Mouse (Mus musculus) midbrain, postnatal 0 days (tissue): ENCODE measurements around the gene Slc25a25. TPM values are rescaled to one million over a fixed set of nuclear protein-coding genes. Genes with fewer than 3 reads are reported as not detected.

Experiments
- ATAC-seq: fragments of 200-750 bp; cut with Nextera tagmentation; 2 replicates; pipeline ENCODE4 v1.8.0; 2017; ENCODE audit warnings: moderate number of reproducible peaks, mild to moderate bottlenecking, moderate TSS enrichment, moderate library complexity; ENCODE audit not compliant: low FRiP score
- DNase-seq: peaks from one replicate; pipeline ENCODE4 v3.0.0-alpha.2; 2015; ENCODE audit warnings: low spot score
- H3K27ac ChIP-seq: fragments of 300-500 bp; sonication (generic); 2 replicates; pipeline ENCODE4 v1.5.1; 2014; ENCODE audit warnings: low read depth, mild to moderate bottlenecking, low read length, mixed read lengths
- H3K27me3 ChIP-seq: fragments of 300-500 bp; sonication (generic); 2 replicates; pipeline ENCODE4 v1.6.1; 2014; ENCODE audit warnings: low read length, control low read depth, mixed read lengths; ENCODE audit not compliant: insufficient read depth
- H3K36me3 ChIP-seq: fragments of 300-500 bp; sonication (generic); 2 replicates; pipeline ENCODE4 v1.6.1; 2014; ENCODE audit warnings: low read length, control low read depth, mixed read lengths; ENCODE audit not compliant: insufficient read depth
- H3K4me1 ChIP-seq: fragments of 300-500 bp; sonication (generic); 2 replicates; pipeline ENCODE4 v1.6.1; 2014; ENCODE audit warnings: mild to moderate bottlenecking, control low read depth, antibody characterized with exemption, low read length, mixed read lengths; ENCODE audit not compliant: insufficient read depth
- H3K4me2 ChIP-seq: fragments of 300-500 bp; sonication (generic); 2 replicates; pipeline ENCODE4 v1.6.1; 2014; ENCODE audit warnings: low read depth, mild to moderate bottlenecking, low read length, mixed read lengths; ENCODE audit not compliant: poor library complexity, severe bottlenecking
- H3K4me3 ChIP-seq: fragments of 300-500 bp; sonication (generic); 2 replicates; pipeline ENCODE4 v1.5.1; 2014; ENCODE audit warnings: low read depth, mild to moderate bottlenecking, low read length, moderate library complexity
- H3K9ac ChIP-seq: fragments of 300-500 bp; sonication (generic); replicated peaks from 2 replicates; pipeline ENCODE4 v1.6.1; 2014; ENCODE audit warnings: mild to moderate bottlenecking, low read length, moderate library complexity, mixed read lengths; ENCODE audit not compliant: poor library complexity, severe bottlenecking
- H3K9me3 ChIP-seq: fragments of 300-500 bp; sonication (generic); 2 replicates; pipeline ENCODE4 v1.6.1; 2016; ENCODE audit warnings: low read length, control low read depth
- CTCF ChIP-seq: IDR thresholded peaks from 2 replicates; pipeline ENCODE4 v1.5.1; 2016; ENCODE audit warnings: antibody characterized with exemption, mild to moderate bottlenecking
- WGBS: fragments of 180-500 bp; shearing (Covaris S2); extraction: QIAGEN DNeasy Blood & Tissue Kit; methylation state at CpG from one replicate; pipeline ENCODE4 v1.1.7; 2014; 5-methylcytosine and 5-hydroxymethylcytosine counted together
- polyA plus RNA-seq: library from polyadenylated mRNA; unstranded; fragments of >200 nt; fragmentation: Nextera tagmentation; extraction: Ambion mirVana; gene quantifications from 2 replicates; pipeline ENCODE4 v1.2.1, GENCODE M21; 2015
- total RNA-seq: library from RNA; depleted of rRNA; stranded (reverse); fragments of >200 nt; gene quantifications from 2 replicates; pipeline ENCODE4 v1.2.3, GENCODE M21; 2014; rRNA removed

Slc25a25 gene
- total and polyA plus RNA-seq, 2 experiments from 2014 or later = 53.4 to 69.2 TPM

- Histone ChIP-seq H3K9ac (no peak overlapping the region), H3K27ac (no peak overlapping the region), H3K4me3 (no peak overlapping the region), H3K4me1 (peaks cover 4% of the 10 kb centered on the region; the same call in 1 of the 2 replicates), H3K4me2 (no peak overlapping the region), H3K27me3 (no peaks in the 10 kb centered on the region), H3K9me3 (no peaks in the 10 kb centered on the region), H3K36me3 (peaks cover 65% of the 10 kb centered on the region)
- no peak for TF ChIP-seq CTCF
- WGBS = 96% methylated on average over 10 of the region's 10 CpGs
- DNase-seq (no peak), ATAC-seq (no peak)
Observed at GRCm38 (mm10) chr2:32376963-32377362, 74.3 kb downstream of the Slc25a25 start.

- H3K36me3 ChIP-seq = peaks cover 80% of the 10 kb centered on the region
Observed at GRCm38 (mm10) chr2:32375317-32375940, 75.8 kb downstream of the Slc25a25 start.

GRCm38 (mm10) chr2:32374191-32374590 is 77.1 kb downstream of the Slc25a25 start:
- no peak overlapping the region for H3K4me3 ChIP-seq
- ATAC-seq (no peak), DNase-seq (no peak)
- no peak overlapping the region for H3K27ac ChIP-seq
- no peak for TF ChIP-seq CTCF
- WGBS = 93% methylated on average over 10 of the region's 10 CpGs
- H3K36me3 ChIP-seq = peaks cover 83% of the 10 kb centered on the region
- no peak overlapping the region for H3K4me2 ChIP-seq
- H3K4me1 ChIP-seq = no peaks in the 10 kb centered on the region
- H3K9me3 ChIP-seq = no peaks in the 10 kb centered on the region
- H3K27me3 ChIP-seq = no peaks in the 10 kb centered on the region
- H3K9ac ChIP-seq = no peak overlapping the region

More at GRCm38 (mm10) chr2:32375317-32375940, 75.8 kb downstream of the Slc25a25 start:
- no peak overlapping the region for H3K4me2 ChIP-seq
- no peaks in the 10 kb centered on the region for H3K27me3 ChIP-seq
- H3K9ac ChIP-seq = no peak overlapping the region
- no peak overlapping the region for H3K27ac ChIP-seq
- TF ChIP-seq CTCF = no peak
- H3K4me1 ChIP-seq = no peaks in the 10 kb centered on the region
- ATAC-seq (no peak), DNase-seq (no peak)
- 92% methylated on average over 13 of the region's 13 CpGs for WGBS
- no peak overlapping the region for H3K4me3 ChIP-seq
- H3K9me3 ChIP-seq = no peaks in the 10 kb centered on the region

GRCm38 (mm10) chr2:32367315-32367714 is 83.9 kb downstream of the Slc25a25 start:
- peaks cover 43% of the 10 kb centered on the region for H3K36me3 ChIP-seq
- ATAC-seq = no peak
- H3K9ac ChIP-seq = no peak overlapping the region
- H3K4me1 ChIP-seq = peaks cover 4% of the 10 kb centered on the region; the same call in 1 of the 2 replicates
- WGBS = 96% methylated on average over 5 of the region's 5 CpGs
- H3K4me2 ChIP-seq = no peak overlapping the region
- no peak for TF ChIP-seq CTCF
- H3K27ac ChIP-seq = no peak overlapping the region
- H3K4me3 ChIP-seq = no peak overlapping the region
- no peak for DNase-seq
- no peaks in the 10 kb centered on the region for H3K27me3 ChIP-seq
- no peaks in the 10 kb centered on the region for H3K9me3 ChIP-seq

Other genes with a start within 250 kb of the Slc25a25 start
- gene Pomt1, start 214.9 kb downstream of the Slc25a25 start, total RNA-seq = 48.6 and 48.9 TPM in 2 replicates
- 21.5 and 23.5 TPM in 2 replicates for gene Pomt1, start 214.9 kb downstream of the Slc25a25 start, polyA plus RNA-seq
- 138 and 142 TPM in 2 replicates for gene Uck1, start 191.3 kb downstream of the Slc25a25 start, total RNA-seq
- gene Uck1, start 191.3 kb downstream of the Slc25a25 start, polyA plus RNA-seq = 110 and 121 TPM in 2 replicates
- gene Golga2, start 164.1 kb downstream of the Slc25a25 start, total RNA-seq = 57.4 and 68.8 TPM in 2 replicates
- gene Golga2, start 164.1 kb downstream of the Slc25a25 start, polyA plus RNA-seq = 27.7 and 30.1 TPM in 2 replicates
- 292 and 375 TPM in 2 replicates for gene Swi5, start 163.4 kb downstream of the Slc25a25 start, total RNA-seq
- gene Swi5, start 163.4 kb downstream of the Slc25a25 start, polyA plus RNA-seq = 463 and 486 TPM in 2 replicates
- gene Ciz1, start 99.1 kb downstream of the Slc25a25 start, total RNA-seq = 63.7 and 81.8 TPM in 2 replicates
- gene Ciz1, start 99.1 kb downstream of the Slc25a25 start, polyA plus RNA-seq = 47.3 and 48.8 TPM in 2 replicates
- gene Dnm1, start 98.1 kb downstream of the Slc25a25 start, total RNA-seq = 170 and 186 TPM in 2 replicates
- 105 and 107 TPM in 2 replicates for gene Dnm1, start 98.1 kb downstream of the Slc25a25 start, polyA plus RNA-seq
- 336 and 450 TPM in 2 replicates for gene 1110008P14Rik, start 69.5 kb downstream of the Slc25a25 start, total RNA-seq
- gene 1110008P14Rik, start 69.5 kb downstream of the Slc25a25 start, polyA plus RNA-seq = 198 and 224 TPM in 2 replicates
- gene Lcn2, start 63.2 kb downstream of the Slc25a25 start, total RNA-seq = 0.57 TPM in 1 of 2 replicates, not detected in the other
- 0.35 and 0.44 TPM in 2 replicates for gene Lcn2, start 63.2 kb downstream of the Slc25a25 start, polyA plus RNA-seq
- gene Ptges2, start 55.5 kb downstream of the Slc25a25 start, total RNA-seq = 33.3 and 41.1 TPM in 2 replicates
- 56.2 and 62.3 TPM in 2 replicates for gene Ptges2, start 55.5 kb downstream of the Slc25a25 start, polyA plus RNA-seq
- gene Naif1, start 988 bp downstream of the Slc25a25 start, total RNA-seq = 2.4 and 3.2 TPM in 2 replicates
- 3.0 and 3.2 TPM in 2 replicates for gene Naif1, start 988 bp downstream of the Slc25a25 start, polyA plus RNA-seq
- 21.5 and 24.4 TPM in 2 replicates for gene Fam102a, start 83.9 kb upstream of the Slc25a25 start, total RNA-seq
- gene Fam102a, start 83.9 kb upstream of the Slc25a25 start, polyA plus RNA-seq = 6.8 and 7.2 TPM in 2 replicates
- 70.0 and 73.3 TPM in 2 replicates for gene Dpm2, start 119.4 kb upstream of the Slc25a25 start, total RNA-seq
- 135 and 143 TPM in 2 replicates for gene Dpm2, start 119.4 kb upstream of the Slc25a25 start, polyA plus RNA-seq
- 19.3 and 20.0 TPM in 2 replicates for gene Pip5kl1, start 123.4 kb upstream of the Slc25a25 start, total RNA-seq
- 16.5 and 26.5 TPM in 2 replicates for gene Pip5kl1, start 123.4 kb upstream of the Slc25a25 start, polyA plus RNA-seq
- gene 9430097D07Rik, start 124.2 kb upstream of the Slc25a25 start, total RNA-seq = 0.16 and 0.33 TPM in 2 replicates
- 0.69 and 0.82 TPM in 2 replicates for gene 9430097D07Rik, start 124.2 kb upstream of the Slc25a25 start, polyA plus RNA-seq
- 50.9 and 51.1 TPM in 2 replicates for gene St6galnac4, start 135.7 kb upstream of the Slc25a25 start, total RNA-seq
- 38.0 and 38.6 TPM in 2 replicates for gene St6galnac4, start 135.7 kb upstream of the Slc25a25 start, polyA plus RNA-seq
- 113 and 166 TPM in 2 replicates for gene St6galnac6, start 148.3 kb upstream of the Slc25a25 start, total RNA-seq
- 42.1 and 45.2 TPM in 2 replicates for gene St6galnac6, start 148.3 kb upstream of the Slc25a25 start, polyA plus RNA-seq
- 99.6 and 107 TPM in 2 replicates for gene Ak1, start 170.3 kb upstream of the Slc25a25 start, total RNA-seq
- 114 and 133 TPM in 2 replicates for gene Ak1, start 170.3 kb upstream of the Slc25a25 start, polyA plus RNA-seq
- gene Eng, start 195.2 kb upstream of the Slc25a25 start, total RNA-seq = 16.7 and 20.0 TPM in 2 replicates
- 20.3 and 21.3 TPM in 2 replicates for gene Eng, start 195.2 kb upstream of the Slc25a25 start, polyA plus RNA-seq